Mouse (Mus musculus): ENCODE results near the gene Echs1.

GRCm38 (mm10) chr7:140120484-140120883 is 4.2 kb upstream of the Echs1 start:
- no peak for TF ChIP-seq CTCF (IDR thresholded peaks at IDR 0.05; ENCODE audit: borderline replicate concordance, extremely low read depth, insufficient read depth, insufficient read length)
- TF ChIP-seq POLR2A (IDR thresholded peaks at IDR 0.05; ENCODE audit: borderline replicate concordance, extremely low read depth, insufficient read depth, insufficient read length, poor library complexity, severe bottlenecking) = no peak

Data from brain, embryonic 14.5 days (tissue).